16 mouse cellular contexts compared by ENCODE assay signal in genomic region chr2:157677262-157677661, GRCm38 (mm10). TPM values are rescaled to one million over a fixed set of nuclear protein-coding genes. Genes with fewer than 3 reads are reported as not detected.
A peak's percentile ranks its signal among the peaks of the same experiment; 100 is the strongest.
DNase-seq lines count a peak whose midpoint lies in the region; ATAC-seq and TF ChIP-seq lines count a peak whose summit lies in the region.
"Had no signal": no experiment of that assay in that cellular context is flagged by ENCODE, and none has a peak within 500 bp of the region (broad histone marks: within the 10 kb centered on the region; RNA-seq: fewer than 3 reads in every experiment).

No protein-coding gene starts in this region.

- no peak overlapping the region for H3K4me3 ChIP-seq in lung, embryonic 15.5 days
- no peak overlapping the region for H3K4me3 ChIP-seq in liver, postnatal 0 days (ENCODE audit: low read depth, low read length)
- H3K4me3 ChIP-seq: forebrain, embryonic 10.5 days; left cerebral cortex, adult 2 months; limb, embryonic 15.5 days; midbrain, embryonic 13.5 days; neural tube, embryonic 13.5 days had no signal

- H3K27me3 ChIP-seq in lung, embryonic 15.5 days, result no peaks in the 10 kb centered on the region
- no peaks in the 10 kb centered on the region for H3K27me3 ChIP-seq in liver, postnatal 0 days (ENCODE audit: insufficient read depth, low read length)
- H3K27me3 ChIP-seq: limb, embryonic 15.5 days; midbrain, embryonic 13.5 days; neural tube, embryonic 13.5 days had no signal

- intact Hi-C loops in gastrocnemius, postnatal 14 days (cut with DNase I; ENCODE audit: low total_unique reads), result no loop called here

- H3K9me3 ChIP-seq in lung, embryonic 15.5 days, result no peaks in the 10 kb centered on the region
- H3K9me3 ChIP-seq in liver, postnatal 0 days (ENCODE audit: low read length), result no peaks in the 10 kb centered on the region
- H3K9me3 ChIP-seq: forebrain, embryonic 10.5 days; limb, embryonic 15.5 days; midbrain, embryonic 13.5 days; neural tube, embryonic 13.5 days had no signal

- H3K36me3 ChIP-seq in lung, embryonic 15.5 days, result no peaks in the 10 kb centered on the region
- no peaks in the 10 kb centered on the region for H3K36me3 ChIP-seq in liver, postnatal 0 days (replicated peaks; ENCODE audit: insufficient read depth, low read length)
- H3K36me3 ChIP-seq: forebrain, embryonic 10.5 days; limb, embryonic 15.5 days; midbrain, embryonic 13.5 days; neural tube, embryonic 13.5 days had no signal

- H3K4me1 ChIP-seq in lung, embryonic 15.5 days, result no peaks in the 10 kb centered on the region
- no peaks in the 10 kb centered on the region for H3K4me1 ChIP-seq in liver, postnatal 0 days (ENCODE audit: insufficient read depth)
- H3K4me1 ChIP-seq: limb, embryonic 15.5 days; midbrain, embryonic 13.5 days had no signal

- TF ChIP-seq CTCF in liver, postnatal 0 days (IDR thresholded peaks at IDR 0.05; ENCODE audit: low read depth), result no peak

- no peak overlapping the region for H3K4me2 ChIP-seq in lung, embryonic 15.5 days
- H3K4me2 ChIP-seq in liver, postnatal 0 days (ENCODE audit: low read depth, low read length), result no peak overlapping the region
- H3K4me2 ChIP-seq: limb, embryonic 15.5 days; midbrain, embryonic 13.5 days; neural tube, embryonic 13.5 days had no signal

- WGBS in lung, embryonic 15.5 days, result 8% methylated on average over 7 of the region's 7 CpGs
- 15% methylated on average over 7 of the region's 7 CpGs for WGBS in liver, postnatal 0 days (ENCODE audit: insufficient replicate concordance)

- no peak overlapping the region for H3K27ac ChIP-seq in lung, embryonic 15.5 days
- H3K27ac ChIP-seq in liver, postnatal 0 days (ENCODE audit: low read depth), result no peak overlapping the region
- H3K27ac ChIP-seq: forebrain, embryonic 10.5 days; left cerebral cortex, adult 2 months; limb, embryonic 15.5 days; midbrain, embryonic 13.5 days; neural tube, embryonic 13.5 days had no signal

- no peak for TF ChIP-seq EP300 in liver, postnatal 0 days (IDR thresholded peaks at IDR 0.05; ENCODE audit: low read depth)

- DNase-seq in lung, postnatal 4 days, result no peak
- DNase-seq in kidney, postnatal 10 days, result peak; percentile 66
- DNase-seq in liver, postnatal 0 days, result no peak
- DNase-seq in right cerebral cortex, adult 18-20 months, result no peak
- DNase-seq in gastrocnemius, postnatal 14 days, result no peak
- DNase-seq in left cerebral cortex, adult 11 months (ENCODE audit: low spot score), result no peak
- DNase-seq: gastrocnemius, postnatal 36 days; thymus, postnatal 25 days had no signal

- no peak overlapping the region for H3K9ac ChIP-seq in lung, embryonic 15.5 days
- no peak overlapping the region for H3K9ac ChIP-seq in liver, postnatal 0 days (replicated peaks)
- H3K9ac ChIP-seq: limb, embryonic 15.5 days; midbrain, embryonic 13.5 days; neural tube, embryonic 13.5 days had no signal

- peak; percentile 43 for ATAC-seq in lung, embryonic 15.5 days (ENCODE audit: borderline replicate concordance, extremely low read depth, low FRiP score, low TSS enrichment)
- peak; percentile 63; the same call in 1 of the 2 replicates for ATAC-seq in common myeloid progenitor, adult 5-6 weeks (replicated peaks; ENCODE audit: low read depth, poor library complexity, severe bottlenecking)
- peak; percentile 27; the same call in 1 of the 2 replicates for ATAC-seq in liver, postnatal 0 days
- ATAC-seq: inflammation-experienced regulatory T-cells, adult 6 months; midbrain, embryonic 13.5 days had no signal

RNA-seq across cellular contexts. Expression of gene Ctnnbl1, which starts 59.9 kb away (rescaled TPM):
- polyA plus RNA-seq in lung, embryonic 15.5 days (2015; fragmentation: Nextera tagmentation; extraction: Ambion mirVana), result 59.9 and 60.1 TPM in 2 replicates
- 42.1 and 46.4 TPM in 2 replicates for total RNA-seq in common myeloid progenitor, adult 5-6 weeks (2017)
- polyA plus RNA-seq in liver, postnatal 0 days (2015; fragmentation: Nextera tagmentation; extraction: Ambion mirVana), result 17.4 and 19.9 TPM in 2 replicates
- total RNA-seq in gastrocnemius, postnatal 14 days (2021), result 1 to 10 TPM; 6.8 to 7.2 TPM
